Mouse (Mus musculus) activated CD4-positive, CD25-positive, alpha-beta regulatory T cell, adult 4 months (primary cell): ENCODE measurements around the gene Gpr35. TPM values are rescaled to one million over a fixed set of nuclear protein-coding genes. Genes with fewer than 3 reads are reported as not detected.

Experiments used
- ATAC-seq: one replicate; pipeline ENCODE4 v1.8.0; 2017
- polyA plus RNA-seq, 2 experiments: library from polyadenylated mRNA; unstranded; fragments of 100-300 nt; shearing (Covaris generic); gene quantifications; one replicate each; pipeline ENCODE4 v1.2.1; 2017

Gpr35 gene
- under 1 TPM; 0.21 to 0.61 TPM for polyA plus RNA-seq

DNA sequence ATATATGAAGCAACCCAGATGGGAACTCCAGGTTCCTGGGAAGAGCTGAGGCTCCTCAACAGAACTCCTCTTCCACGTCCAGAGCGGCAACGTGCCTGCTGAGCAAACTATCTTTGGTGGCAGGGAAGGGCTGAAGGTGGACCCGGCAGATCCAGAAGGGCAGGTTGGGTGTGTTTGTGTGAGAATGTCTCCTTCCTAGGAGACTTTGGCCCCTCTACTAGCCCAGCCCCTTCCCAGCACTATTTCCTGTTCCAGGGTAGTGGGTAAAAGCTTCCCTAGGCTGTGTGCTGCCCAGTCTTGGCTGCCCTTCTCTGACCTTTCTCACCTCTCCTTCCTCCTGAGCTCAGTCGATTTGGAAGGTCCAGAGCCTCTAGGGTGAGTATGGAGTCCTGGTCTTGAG, at the start of gene Gpr35:
TSS of gene Gpr35 (plus strand) at position 259 of the 400 bp plus-strand sequence.
- no peak for ATAC-seq

DNA sequence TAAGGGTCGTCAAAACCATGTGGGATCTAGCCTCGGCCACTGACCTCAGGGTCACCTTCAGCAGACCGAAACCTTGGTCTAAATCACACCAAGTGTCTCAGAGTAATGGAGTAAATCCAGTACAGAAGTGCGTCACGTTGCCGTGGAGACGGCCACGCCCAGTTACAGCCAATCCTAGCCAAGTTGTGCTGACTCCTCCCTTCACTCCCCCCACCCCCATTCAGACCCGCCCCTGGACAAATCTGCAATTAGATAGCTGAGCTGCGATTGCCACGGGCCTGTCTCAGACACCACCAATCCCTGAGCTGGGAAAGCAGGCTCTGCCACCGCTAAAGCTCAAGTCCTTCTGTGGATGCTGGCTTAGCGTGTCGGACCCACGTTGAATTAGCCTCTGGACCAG, 47.9 kb upstream of the Gpr35 start, which contains the start of gene Ankmy1:
TSS of gene Ankmy1 (minus strand) at position 121 of the 400 bp plus-strand sequence.
- no peak for ATAC-seq

DNA sequence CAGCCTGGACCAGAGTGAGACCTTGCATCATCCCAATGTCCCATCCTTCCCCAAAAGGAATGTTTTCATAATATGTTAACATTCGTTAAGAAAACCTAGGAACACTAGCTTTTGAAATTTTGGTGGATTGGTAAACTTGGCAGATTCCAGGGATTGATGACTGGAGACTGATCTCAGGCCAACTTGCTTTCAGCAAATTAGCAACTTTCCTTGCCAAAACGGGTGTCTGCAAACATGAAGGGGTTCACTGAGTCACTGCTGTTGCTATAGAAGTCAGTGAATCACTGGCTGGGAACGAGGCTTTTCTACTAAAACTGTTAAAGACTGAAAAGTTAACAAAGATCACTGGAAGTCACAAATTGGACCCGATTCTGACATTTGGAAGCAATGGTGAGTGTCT, 47.0 kb upstream of the Gpr35 start:
- no peak for ATAC-seq

DNA sequence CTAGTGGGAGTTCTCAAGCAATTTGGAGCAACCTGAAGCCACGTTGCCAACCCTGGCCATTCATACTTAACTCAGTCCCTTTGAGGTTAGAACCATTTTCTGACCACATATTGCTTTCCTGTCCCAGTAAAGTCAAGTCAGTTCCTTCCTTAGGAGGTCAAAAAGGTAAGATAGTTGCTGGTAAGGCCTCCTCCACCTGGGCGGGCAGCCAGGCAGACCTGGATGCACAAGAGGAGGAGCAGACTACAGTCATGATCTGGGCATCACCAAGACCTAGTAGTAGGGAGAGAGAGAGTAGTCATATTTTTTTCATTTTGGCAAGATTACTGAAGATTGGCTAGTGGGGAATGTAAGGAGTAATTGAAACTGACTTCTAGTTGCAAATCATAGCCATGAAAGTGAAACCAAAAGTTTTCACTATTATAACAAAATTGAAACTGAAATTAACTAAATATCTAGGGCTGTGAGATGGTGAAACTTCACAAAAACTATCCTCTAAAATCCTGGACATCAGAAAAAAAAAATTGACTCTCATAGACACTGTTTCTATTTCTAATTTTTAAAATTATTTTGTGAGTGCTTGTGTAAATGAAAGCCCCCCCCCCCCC, 44.9 kb upstream of the Gpr35 start:
- ATAC-seq = no peak

DNA sequence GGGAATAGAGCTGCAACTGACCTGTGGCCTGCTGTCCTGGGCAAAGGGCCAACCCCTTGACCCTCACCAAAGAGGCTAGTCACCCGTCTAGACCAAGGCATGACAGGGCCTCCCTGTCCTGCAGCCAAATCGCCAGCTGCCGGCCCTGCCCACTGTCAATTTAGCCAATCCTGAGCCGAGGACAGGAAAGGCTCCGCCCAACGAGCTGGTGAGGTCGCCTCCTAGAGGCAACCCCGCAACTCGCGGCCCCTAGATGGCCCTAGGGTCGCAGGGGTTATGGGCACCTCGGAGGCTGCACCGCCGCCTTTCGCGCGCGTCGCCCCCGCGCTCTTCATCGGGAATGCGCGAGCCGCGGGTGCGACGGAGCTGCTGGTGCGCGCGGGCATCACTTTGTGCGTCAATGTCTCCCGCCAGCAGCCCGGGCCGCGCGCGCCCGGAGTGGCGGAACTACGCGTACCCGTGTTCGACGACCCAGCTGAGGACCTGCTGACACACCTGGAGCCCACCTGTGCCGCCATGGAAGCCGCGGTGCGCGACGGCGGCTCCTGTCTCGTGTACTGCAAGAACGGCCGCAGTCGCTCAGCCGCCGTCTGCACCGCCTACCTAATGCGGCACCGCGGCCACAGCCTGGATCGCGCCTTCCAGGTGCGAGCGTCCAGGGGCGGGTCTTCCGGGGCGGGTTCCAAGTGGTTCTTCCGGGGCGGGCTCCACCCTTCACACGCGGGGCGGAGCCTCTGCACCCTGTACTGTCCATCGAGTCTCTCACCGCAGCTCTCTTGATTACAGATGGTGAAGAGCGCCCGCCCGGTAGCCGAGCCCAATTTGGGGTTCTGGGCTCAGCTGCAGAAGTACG, 43.7 kb upstream of the Gpr35 start, which contains the start of gene Dusp28:
TSS of gene Dusp28 (plus strand) at position 203 of the 853 bp plus-strand sequence.
- peak; percentile 75 for ATAC-seq

DNA sequence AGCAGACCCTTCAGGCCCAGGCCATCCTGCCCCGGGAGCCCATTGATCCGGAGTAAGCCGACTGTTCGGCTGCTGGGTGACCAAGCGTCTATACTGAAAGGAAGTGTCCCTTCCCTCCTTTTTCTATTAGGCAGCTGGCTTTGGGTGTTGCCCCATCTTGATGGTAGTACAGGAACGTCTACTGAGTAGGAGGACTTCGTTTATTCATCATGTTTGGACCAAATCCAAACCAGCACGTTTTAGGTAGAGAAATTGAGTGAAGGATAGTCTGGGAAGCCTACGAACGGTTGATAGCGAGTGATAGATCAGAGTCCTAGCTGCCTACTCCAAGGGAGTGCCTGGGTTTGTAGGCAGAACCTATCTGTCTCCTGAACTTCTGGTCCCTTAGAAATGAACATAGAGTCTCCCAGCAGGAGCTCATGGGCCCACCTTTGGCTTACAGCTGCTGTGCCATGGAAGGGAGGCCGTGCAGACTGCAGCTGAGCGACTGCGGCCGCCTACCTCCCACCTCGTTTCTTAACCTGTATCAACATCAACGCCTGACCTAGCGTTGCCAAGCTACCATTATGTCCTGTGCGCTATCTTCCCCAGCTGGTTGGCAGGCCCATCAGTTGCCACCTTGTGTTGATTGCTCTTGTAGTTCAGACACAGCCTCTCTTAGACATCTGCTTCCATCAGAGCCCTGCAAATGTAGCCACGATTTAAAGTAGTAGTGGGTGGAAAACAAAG, 42.9 kb upstream of the Gpr35 start:
- ATAC-seq = no peak

DNA sequence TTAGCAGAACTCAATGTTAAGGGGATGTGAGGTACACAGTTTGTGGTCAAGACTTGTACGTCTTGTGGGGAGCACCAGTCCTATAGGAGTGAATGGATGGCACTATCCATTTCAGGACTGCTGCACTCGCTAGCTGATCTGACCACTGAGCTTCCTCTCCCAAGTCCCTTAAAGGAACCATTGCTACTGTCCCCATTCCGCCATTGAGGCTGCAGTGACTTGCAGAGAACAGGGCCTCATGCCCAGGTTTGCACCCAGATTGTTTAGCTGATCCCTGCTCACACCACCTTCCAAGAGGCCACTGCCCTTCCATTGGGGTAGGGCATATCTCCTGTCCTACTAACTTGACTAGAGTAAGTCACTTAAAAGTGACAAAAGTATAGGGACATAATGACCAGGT, 42.0 kb upstream of the Gpr35 start:
- no peak for ATAC-seq

DNA sequence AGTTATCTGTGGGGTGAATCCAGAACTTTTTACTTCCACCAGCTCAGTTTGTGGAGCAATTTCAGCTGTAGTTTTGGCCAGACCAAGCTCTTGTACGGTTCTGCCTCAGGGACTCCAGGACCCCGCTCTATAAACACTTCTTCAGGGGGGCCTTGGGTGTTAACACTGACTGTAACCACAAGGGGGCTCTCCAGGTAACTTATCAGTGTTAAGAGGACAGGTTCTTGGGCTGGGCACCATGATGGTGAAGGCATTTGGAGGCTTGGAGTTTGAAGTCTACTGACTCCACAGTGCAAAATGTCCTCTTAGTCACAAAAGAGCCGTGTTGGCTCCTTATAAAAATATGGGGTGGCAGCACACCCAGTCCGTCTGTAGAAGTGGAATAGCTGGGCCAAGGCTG, 41.6 kb upstream of the Gpr35 start:
- ATAC-seq = no peak

DNA sequence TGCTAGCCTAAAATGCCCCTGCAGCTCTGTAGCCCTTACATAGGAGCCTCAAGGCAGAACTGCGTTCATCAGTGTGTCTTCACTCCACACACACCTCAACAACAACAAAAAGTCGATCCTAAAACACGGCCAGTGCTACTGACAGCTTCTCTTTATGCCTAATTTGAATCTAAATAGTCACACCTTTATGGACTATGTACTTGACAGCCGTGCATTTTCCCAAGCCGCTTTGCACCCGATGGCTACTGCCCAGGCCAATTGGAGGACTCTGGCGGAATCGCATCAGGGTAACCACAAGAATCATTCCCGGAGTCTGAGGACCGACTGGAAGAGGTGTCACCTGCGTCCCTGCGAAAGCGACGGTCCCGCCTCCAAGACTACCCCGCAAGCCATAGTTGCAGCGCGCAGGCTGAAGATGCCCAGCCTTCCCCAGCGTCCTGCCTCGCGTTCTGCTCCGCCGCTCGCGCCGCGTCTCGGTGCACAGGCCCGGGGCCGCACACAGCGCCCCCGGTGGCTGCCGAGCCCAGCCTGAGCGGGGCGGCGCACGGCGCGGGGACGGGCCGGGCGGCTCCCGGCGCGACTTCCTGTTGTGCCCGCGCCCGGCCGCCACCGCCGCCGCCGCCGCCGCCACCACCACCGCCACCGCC, 40.3 kb upstream of the Gpr35 start, which contains the start of gene Rnpepl1:
TSS of gene Rnpepl1 (plus strand) at position 545 of the 647 bp plus-strand sequence.
- peak; percentile 50 for ATAC-seq

DNA sequence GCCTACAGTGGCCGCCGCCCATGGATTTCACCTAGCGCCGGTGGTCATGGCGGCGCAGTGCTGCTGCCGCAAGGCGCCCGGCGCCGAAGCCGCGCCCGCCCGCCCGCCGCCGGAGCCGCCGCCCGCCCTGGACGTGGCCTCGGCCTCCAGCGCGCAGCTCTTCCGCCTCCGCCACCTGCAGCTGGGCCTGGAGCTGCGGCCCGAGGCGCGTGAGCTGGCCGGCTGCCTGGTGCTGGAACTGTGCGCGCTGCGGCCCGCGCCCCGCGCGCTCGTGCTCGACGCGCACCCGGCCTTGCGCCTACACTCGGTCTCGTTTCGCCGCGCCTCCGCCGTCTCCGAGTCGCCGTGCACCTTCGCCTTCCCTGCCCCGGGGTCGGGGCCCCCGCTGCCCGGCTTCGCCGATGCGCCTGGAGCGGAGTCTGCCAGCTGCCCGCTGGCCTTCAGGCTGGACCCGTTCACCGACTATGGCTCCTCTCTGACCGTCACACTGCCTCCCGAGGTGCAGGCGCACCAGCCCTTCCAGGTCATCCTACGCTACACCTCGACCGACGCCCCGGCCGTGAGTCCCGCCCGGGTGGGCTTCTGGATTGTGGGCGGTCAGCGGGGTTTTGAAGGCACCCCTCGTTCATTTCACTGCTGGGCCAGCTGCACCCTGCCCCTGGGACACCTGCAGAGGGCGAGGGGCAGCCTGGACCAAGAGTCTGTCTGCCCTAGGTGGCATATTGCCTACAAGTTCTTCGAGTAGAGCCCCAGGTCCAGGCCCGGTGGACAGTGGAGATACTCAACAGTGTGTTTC, 39.5 kb upstream of the Gpr35 start:
- no peak for ATAC-seq

DNA sequence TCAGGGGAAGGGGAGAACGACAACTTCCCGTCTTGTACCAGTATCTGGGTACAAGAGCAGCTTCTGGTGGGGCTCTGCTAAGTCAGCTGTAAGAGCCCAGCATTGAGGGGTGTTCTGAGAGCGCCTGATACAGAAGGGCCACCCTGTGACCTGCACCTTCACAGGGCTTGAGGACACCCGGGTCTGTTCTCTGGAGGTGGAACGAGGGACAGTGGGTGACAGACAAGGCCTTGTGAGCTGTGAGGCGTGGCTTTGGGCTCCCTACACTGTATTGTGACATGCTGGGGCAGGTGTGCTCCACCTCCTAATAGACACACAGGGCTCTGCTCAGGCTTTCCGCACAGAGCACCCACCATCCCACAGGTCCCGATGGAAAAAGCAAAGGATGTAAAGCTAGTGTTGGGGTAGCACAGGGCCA, 38.9 kb upstream of the Gpr35 start:
- no peak for ATAC-seq

DNA sequence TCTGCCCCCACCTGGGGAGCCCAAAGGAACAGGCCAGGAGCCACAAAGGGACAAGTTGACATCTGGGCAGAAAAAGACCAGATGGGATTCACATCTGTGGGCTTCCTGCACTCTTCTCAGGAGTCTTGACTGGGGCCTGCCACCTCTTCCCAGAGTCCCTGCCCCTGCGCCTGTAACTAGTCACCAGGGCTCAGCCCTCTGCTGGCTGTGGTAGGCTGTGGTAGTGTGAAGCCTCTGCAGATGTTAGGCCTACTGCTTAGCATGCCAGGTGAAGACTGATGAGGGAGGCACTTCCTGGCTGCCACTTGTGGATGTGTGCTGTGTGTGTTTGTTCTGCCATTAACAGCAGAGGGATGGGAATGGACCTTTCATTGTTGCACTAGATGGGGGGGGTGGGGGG, 38.4 kb upstream of the Gpr35 start:
- ATAC-seq = peak; percentile 21

DNA sequence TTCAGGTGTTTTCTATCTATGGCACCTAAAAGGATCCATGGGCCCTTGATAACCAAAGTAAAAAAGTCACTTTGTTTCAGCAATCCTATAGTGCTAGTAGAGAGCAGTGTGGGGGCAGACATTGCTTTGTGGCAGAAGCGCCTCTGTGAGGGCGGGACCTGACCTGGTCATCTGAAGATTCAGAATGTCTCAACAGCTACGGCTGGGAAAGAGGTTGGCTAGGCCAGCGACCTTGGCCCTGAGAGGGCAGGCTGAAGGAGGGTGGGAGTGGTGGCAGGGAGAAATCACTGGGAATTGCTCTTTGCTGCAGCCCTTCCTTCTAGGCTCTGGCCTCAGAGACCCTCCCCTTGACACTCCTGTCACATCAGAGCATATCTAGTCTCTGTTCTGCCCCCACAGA, 36.4 kb upstream of the Gpr35 start:
- ATAC-seq = no peak

DNA sequence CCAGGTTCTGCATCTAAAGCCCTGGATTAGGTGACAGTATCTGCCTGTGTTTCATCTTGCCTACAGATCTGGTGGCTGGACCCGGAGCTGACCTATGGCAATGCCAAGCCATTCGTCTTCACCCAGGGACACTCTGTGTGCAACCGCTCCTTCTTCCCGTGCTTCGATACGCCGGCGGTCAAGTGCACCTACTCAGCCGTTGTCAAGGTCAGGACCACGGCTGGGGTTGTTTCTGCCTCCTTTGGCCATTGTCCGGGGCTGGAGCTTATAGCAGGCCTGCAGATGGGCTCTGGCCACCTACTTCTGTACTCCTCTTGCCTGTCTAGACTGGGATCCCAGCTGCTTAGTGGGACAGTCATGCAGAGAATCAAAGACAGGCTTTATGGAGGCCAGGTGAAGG, 35.7 kb upstream of the Gpr35 start:
- ATAC-seq = no peak

DNA sequence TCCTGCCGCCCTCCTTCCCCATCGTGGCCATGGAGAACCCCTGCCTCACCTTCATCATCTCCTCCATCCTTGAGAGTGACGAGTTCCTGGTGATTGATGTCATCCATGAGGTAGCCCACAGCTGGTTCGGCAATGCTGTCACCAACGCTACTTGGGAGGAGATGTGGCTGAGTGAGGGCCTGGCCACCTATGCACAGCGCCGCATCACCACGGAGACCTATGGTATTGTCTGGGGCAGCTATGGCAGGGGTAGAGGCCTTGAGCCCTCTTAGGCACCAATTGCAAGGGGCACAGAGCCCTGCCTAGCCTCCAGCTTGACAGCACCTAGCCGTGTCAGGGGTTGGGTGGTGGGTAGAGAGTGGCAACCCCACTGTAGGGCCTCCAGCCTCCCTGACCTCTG, 33.9 kb upstream of the Gpr35 start:
- no peak for ATAC-seq

DNA sequence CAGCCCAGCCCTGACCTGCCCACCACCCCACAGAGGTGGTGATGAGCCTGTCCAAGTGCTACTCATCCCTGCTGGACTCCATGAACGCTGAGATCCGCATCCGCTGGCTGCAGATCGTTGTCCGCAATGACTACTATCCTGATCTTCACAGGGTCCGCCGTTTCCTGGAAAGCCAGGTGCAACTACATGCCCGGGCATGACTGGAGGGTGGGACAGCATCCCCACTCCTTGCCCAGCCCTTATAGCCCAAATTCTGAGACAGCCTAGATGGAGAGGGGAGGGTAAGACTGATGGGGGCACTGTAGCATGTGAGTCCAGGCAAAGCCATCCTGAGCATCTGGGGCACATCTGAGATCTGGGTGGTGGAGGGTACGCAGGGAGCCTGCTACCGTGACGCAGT, 31.5 kb upstream of the Gpr35 start:
- ATAC-seq = no peak

DNA sequence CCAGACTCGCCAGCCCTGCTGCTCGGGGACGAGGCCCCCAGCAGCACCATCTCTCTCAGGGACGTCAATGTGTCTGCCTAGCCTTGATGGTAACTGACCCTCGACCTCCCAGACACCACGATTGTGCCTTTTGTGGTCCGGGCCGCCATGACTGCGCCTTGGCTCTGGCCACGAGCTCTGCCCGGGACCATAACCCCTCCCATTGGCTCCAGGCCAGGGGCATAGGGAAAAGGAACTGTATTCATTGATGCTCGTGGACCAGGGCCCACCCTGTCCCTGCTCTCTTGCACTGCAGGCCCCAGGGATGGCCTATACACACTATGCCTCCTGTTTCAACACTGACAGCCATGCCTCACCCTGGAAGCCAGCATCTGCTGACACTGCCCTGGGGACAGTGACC, 30.9 kb upstream of the Gpr35 start:
- no peak for ATAC-seq

DNA sequence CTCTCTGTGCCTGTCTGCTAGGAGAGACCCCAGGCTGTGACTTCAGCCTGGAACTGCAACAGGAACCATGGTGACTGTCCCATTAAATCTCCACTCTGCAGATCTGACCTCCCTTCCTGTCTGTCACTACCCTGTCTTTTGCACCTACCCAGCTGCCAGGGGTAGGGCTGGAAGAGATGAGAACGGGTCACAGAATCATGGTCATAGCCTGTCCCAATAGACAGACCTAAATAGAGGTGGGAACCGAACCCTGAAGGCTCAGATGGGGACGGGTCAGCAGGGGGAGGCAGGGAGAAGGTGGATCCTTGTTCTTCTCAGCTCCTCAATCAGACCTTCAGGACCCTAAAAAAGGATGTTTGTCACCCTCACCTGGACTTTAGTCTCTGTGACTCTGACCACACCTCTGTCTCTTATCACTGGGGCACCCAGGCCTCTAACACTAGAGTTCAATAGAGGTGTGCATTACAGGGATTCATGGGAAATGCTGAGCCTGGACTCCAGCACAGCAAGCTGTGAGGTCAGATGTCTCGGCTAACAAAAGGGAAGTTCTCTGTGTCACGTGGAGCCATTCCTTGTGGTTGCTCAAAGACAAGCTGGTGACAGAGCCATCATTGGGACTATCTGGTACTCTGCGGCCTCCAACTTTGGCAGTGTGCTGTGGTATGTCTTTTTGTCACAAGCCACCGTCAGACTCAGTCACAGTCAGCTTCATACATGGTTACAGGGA, 30.0 kb upstream of the Gpr35 start:
- no peak for ATAC-seq

DNA sequence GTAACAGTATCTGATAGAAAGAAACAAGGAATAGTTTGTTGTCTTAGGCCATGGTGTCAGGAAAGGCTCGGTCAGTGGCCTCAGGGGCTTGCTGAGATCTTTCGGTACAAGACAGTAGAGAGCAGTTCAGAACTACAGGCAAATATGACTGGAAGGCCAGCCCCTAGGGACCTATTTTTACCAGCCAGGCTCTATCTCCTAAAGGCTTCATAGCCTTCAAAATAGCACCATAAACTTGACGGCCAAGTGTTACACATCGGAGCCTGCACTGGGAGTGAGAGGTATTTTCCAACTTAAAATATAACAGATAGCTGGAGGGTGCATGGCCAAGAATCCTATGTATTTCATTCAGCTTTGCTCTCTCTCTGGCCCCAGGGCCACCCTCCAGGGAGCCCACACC, 29.2 kb upstream of the Gpr35 start:
- ATAC-seq = no peak

DNA sequence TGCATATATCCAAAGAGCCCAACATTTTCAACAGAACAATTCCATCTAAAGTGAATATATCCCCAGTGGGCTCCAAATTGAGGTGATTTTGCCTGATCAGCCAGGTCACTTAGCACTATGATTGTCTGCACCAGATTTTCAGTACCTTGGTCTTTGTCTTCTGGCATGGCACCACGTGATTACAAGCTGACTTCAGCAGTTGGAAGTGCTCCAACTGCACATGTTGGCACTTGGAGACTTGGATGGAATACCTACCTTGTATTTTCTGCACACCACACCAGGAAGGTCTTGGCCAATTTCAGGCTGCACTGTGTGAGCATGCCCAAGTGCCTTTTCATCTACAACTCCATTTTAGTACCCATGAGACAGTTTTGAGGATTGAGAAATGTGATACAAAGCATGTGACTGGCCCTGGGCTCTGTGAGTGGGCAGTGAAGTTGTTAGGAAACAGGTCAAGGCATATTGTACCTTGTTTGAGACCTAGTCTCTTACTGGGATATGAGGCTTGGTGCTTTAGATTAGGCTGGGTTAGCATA, 20.4 kb upstream of the Gpr35 start:
- ATAC-seq = no peak

DNA sequence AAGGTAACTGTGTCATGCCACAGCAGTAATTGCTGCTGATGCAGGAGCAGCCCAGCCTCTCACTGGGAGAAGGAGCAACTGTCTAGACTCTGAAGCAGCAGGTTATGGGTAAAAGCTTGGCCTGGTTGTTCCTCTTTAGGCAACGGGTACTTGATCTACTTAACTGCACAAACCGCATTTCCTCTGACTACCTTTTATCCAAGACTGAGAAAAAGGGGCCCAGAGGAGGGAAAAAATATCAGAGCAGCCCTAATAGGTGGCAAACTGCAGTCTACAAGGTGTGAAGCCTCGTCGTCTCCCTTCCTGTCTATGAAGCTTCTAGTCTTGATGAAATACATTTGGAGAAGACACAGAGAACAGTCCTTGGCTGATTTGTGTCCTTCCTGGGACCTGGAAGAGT, 17.1 kb upstream of the Gpr35 start:
- ATAC-seq = no peak
